8 mouse cellular contexts compared by ENCODE assay signal in genomic region chrX:134540414-134541135, GRCm38 (mm10). TPM values are rescaled to one million over a fixed set of nuclear protein-coding genes. Genes with fewer than 3 reads are reported as not detected.
DNase-seq lines count a peak whose midpoint lies in the region; ATAC-seq lines count a peak whose summit lies in the region.

No protein-coding gene starts in this region.

- peak overlapping the region; percentile 57; the same call in 1 of the 2 replicates for H3K9ac ChIP-seq in embryonic facial prominence, embryonic 12.5 days
- H3K9ac ChIP-seq in hindbrain, embryonic 15.5 days: peak overlapping the region; percentile 42
- H3K9ac ChIP-seq in liver, embryonic 13.5 days: peak overlapping the region; percentile 76

- H3K27me3 ChIP-seq in embryonic facial prominence, embryonic 12.5 days: no peaks in the 10 kb centered on the region
- H3K27me3 ChIP-seq in hindbrain, embryonic 15.5 days: no peaks in the 10 kb centered on the region
- no peaks in the 10 kb centered on the region for H3K27me3 ChIP-seq in liver, embryonic 13.5 days
- H3K27me3 ChIP-seq in splenic B cell, adult 2 months (ENCODE audit: control insufficient read depth, insufficient read depth, low read length, poor library complexity, severe bottlenecking): no peaks in the 10 kb centered on the region

- WGBS in embryonic facial prominence, embryonic 12.5 days: 37% methylated on average over 12 of the region's 12 CpGs
- 29% methylated on average over 12 of the region's 12 CpGs for WGBS in hindbrain, embryonic 15.5 days
- 19% methylated on average over 12 of the region's 12 CpGs for WGBS in liver, embryonic 13.5 days (ENCODE audit: insufficient replicate concordance)

- H3K27ac ChIP-seq in embryonic facial prominence, embryonic 12.5 days: no peak overlapping the region
- no peak overlapping the region for H3K27ac ChIP-seq in hindbrain, embryonic 15.5 days (replicated peaks)
- peak overlapping the region; percentile 72 for H3K27ac ChIP-seq in liver, embryonic 13.5 days

- H3K9me3 ChIP-seq in embryonic facial prominence, embryonic 12.5 days: no peaks in the 10 kb centered on the region
- H3K9me3 ChIP-seq in hindbrain, embryonic 15.5 days: no peaks in the 10 kb centered on the region
- H3K9me3 ChIP-seq in liver, embryonic 13.5 days (replicated peaks): no peaks in the 10 kb centered on the region

- peak overlapping the region; percentile 50 for H3K4me2 ChIP-seq in embryonic facial prominence, embryonic 12.5 days (replicated peaks)
- H3K4me2 ChIP-seq in hindbrain, embryonic 15.5 days: peak overlapping the region; percentile 71
- peak overlapping the region; percentile 74 for H3K4me2 ChIP-seq in liver, embryonic 13.5 days

- H3K4me3 ChIP-seq in embryonic facial prominence, embryonic 12.5 days: peak overlapping the region; percentile 50
- peak overlapping the region; percentile 53 for H3K4me3 ChIP-seq in hindbrain, embryonic 15.5 days
- peak overlapping the region; percentile 70 for H3K4me3 ChIP-seq in liver, embryonic 13.5 days (replicated peaks)

- no peaks in the 10 kb centered on the region for H3K36me3 ChIP-seq in embryonic facial prominence, embryonic 12.5 days
- no peaks in the 10 kb centered on the region for H3K36me3 ChIP-seq in hindbrain, embryonic 15.5 days
- peaks cover 12% of the 10 kb centered on the region for H3K36me3 ChIP-seq in liver, embryonic 13.5 days
- H3K36me3 ChIP-seq in splenic B cell, adult 2 months (ENCODE audit: control insufficient read depth, insufficient read depth, low read length, poor library complexity, severe bottlenecking): 0 out of 2 replicates have a peak, but pooled peaks cover 3% of the 10 kb centered on the region

- H3K4me1 ChIP-seq in embryonic facial prominence, embryonic 12.5 days: no peaks in the 10 kb centered on the region
- H3K4me1 ChIP-seq in hindbrain, embryonic 15.5 days (replicated peaks): no peaks in the 10 kb centered on the region
- peaks cover 3% of the 10 kb centered on the region for H3K4me1 ChIP-seq in liver, embryonic 13.5 days (replicated peaks)

- ATAC-seq in embryonic facial prominence, embryonic 12.5 days (ENCODE audit: insufficient number of reproducible peaks, insufficient read depth, low FRiP score, low TSS enrichment): no peak
- ATAC-seq in hindbrain, embryonic 15.5 days (ENCODE audit: low FRiP score, low read depth): peak; percentile 5; the same call in 1 of the 2 replicates
- ATAC-seq in liver, embryonic 13.5 days (ENCODE audit: low read depth): peak; percentile 3; the same call in 1 of the 2 replicates

- DNase-seq in 3134 (ENCODE audit: extremely low read depth, insufficient read length, low spot score) (peak; percentile 28), A20 (ENCODE audit: low read depth, low spot score) (peak; percentile 63)
- no peak for DNase-seq in liver, embryonic 13.5 days
- peak; percentile 24 for DNase-seq in splenic B cell, adult 2 months (ENCODE audit: low read depth, low spot score)
- DNase-seq in frontal cortex, adult 2 months (ENCODE audit: extremely low spot score in 1 of 2, low spot score in 1 of 2): no peak
- DNase-seq in left cerebral cortex, adult 8-10 months (ENCODE audit: low spot score in 2 of 2): no peak

RNA-seq across cellular contexts. Expression of gene Timm8a1, which starts 1.1 kb away (rescaled TPM):
- 63.8 and 65.0 TPM in 2 replicates for polyA plus RNA-seq in embryonic facial prominence, embryonic 12.5 days (2016; fragmentation: Nextera tagmentation; extraction: Ambion mirVana)
- polyA plus RNA-seq in hindbrain, embryonic 15.5 days (2015; fragmentation: Nextera tagmentation; extraction: Ambion mirVana): 44.1 and 47.7 TPM in 2 replicates
- 134 and 146 TPM in 2 replicates for polyA plus RNA-seq in liver, embryonic 13.5 days (2015; fragmentation: Nextera tagmentation; extraction: Ambion mirVana)
- polyA plus RNA-seq in frontal cortex, adult 2 months (2012; rRNA removed): 13.0 and 13.1 TPM in 2 replicates
- 10 to 100 TPM; 12.2 to 16.4 (median 15.2) TPM for total RNA-seq in left cerebral cortex, adult 8-10 months (2022)

RNA-seq across cellular contexts. Expression of gene Btk, which starts 42.8 kb away (rescaled TPM):
- polyA plus RNA-seq in embryonic facial prominence, embryonic 12.5 days (2016; fragmentation: Nextera tagmentation; extraction: Ambion mirVana): 0.96 and 1.8 TPM in 2 replicates
- 0.47 and 0.51 TPM in 2 replicates for polyA plus RNA-seq in hindbrain, embryonic 15.5 days (2015; fragmentation: Nextera tagmentation; extraction: Ambion mirVana)
- polyA plus RNA-seq in liver, embryonic 13.5 days (2015; fragmentation: Nextera tagmentation; extraction: Ambion mirVana): 24.9 and 31.3 TPM in 2 replicates
- 0.76 and 1.3 TPM in 2 replicates for polyA plus RNA-seq in frontal cortex, adult 2 months (2012; rRNA removed)
- total RNA-seq in left cerebral cortex, adult 8-10 months (2022): 1 to 10 TPM in 3 of 4 experiments, under 1 TPM in 1; 0.97 to 2.0 (median 1.6) TPM

RNA-seq across cellular contexts. Expression of gene Rpl36a, which starts 44.9 kb away (rescaled TPM):
- 353 and 360 TPM in 2 replicates for polyA plus RNA-seq in embryonic facial prominence, embryonic 12.5 days (2016; fragmentation: Nextera tagmentation; extraction: Ambion mirVana)
- 159 and 198 TPM in 2 replicates for polyA plus RNA-seq in hindbrain, embryonic 15.5 days (2015; fragmentation: Nextera tagmentation; extraction: Ambion mirVana)
- 398 and 420 TPM in 2 replicates for polyA plus RNA-seq in liver, embryonic 13.5 days (2015; fragmentation: Nextera tagmentation; extraction: Ambion mirVana)
- polyA plus RNA-seq in frontal cortex, adult 2 months (2012; rRNA removed): 453 and 529 TPM in 2 replicates
- 100 to 1,000 TPM; 108 to 148 (median 130) TPM for total RNA-seq in left cerebral cortex, adult 8-10 months (2022)

Comparison
In these comparisons a context has a peak if more than half of its experiments do, and no peak if none do; other contexts are left out.
1. DNase-seq: peak in 3134 (single experiment), A20 (single experiment) and splenic B cell, adult 2 months (single experiment); none in liver, embryonic 13.5 days (single experiment), frontal cortex, adult 2 months (0 of 2) and left cerebral cortex, adult 8-10 months (0 of 2).
2. Peak in every context shown above with its lines, with median percentiles within 50 percentile points of each other: H3K4me2 ChIP-seq, H3K4me3 ChIP-seq and H3K9ac ChIP-seq.